Mouse (Mus musculus): ENCODE data around the gene Olfr1234.

Gene Olfr1234

DNA sequence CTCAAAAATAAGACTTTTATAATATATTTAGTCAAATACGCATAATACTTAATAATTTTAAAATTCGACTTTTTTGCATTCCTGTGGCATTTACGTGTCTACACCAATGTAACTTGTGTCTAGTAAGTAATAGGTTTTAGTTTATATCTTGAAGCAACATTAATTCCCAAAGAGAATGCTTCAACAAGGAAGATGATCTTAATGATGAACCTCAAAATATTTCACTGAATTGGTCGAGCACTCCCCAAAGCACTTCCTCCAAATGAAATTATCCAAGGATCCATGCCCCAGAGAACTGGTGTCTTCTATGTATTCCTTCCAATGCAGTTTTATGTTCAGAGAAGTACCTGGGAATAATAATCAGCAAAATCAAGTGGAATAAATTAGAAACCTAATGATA lies at the start of gene Olfr1234:
Olfr1234 (minus strand) TSS at position 101 of the 400 bp plus-strand sequence.
- no peak for DNase-seq (ENCODE audit: low read depth, low spot score)

DNA sequence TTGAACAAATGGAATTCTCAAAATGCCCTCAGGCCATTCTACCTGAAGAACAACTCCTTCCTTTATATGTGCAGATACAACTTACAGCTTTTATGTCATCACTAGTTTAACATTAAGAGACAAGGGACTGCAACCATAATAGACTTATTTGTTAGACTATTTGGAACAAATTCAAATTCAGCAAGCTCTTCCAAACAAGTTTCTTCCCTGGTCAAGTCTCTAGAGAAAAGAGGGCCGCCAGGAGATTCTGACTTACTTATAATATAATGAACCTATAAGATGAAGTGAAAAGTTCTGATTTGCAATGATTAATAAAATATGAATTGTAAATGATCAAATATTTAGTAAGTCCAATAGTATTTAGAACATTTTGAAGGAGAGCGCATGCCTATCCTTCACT lies 44.9 kb upstream of the Olfr1234 start, which contains the start of gene Olfr1238:
Olfr1238 (minus strand) TSS at position 101 of the 400 bp plus-strand sequence.
- DNase-seq (ENCODE audit: low read depth, low spot score): no peak

DNA sequence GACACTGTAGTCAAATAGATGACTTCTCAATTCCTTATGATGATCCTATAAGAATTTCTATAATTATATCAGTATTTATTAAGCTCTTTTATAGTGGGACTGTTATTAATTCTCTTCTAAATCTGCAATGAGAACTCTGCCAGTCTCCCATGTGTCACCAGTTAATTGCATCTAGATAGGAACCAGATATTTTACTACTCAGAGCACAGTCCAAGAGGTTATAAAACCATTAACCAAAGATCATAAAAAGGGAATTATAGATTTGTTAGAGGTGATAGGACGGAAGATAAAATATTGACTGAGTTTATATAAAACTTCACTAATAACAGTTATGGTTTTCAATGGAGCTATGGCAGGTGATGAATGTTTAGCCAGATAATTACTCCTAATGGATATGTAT lies 36.2 kb upstream of the Olfr1234 start:
- DNase-seq (ENCODE audit: low read depth, low spot score): no peak

DNA sequence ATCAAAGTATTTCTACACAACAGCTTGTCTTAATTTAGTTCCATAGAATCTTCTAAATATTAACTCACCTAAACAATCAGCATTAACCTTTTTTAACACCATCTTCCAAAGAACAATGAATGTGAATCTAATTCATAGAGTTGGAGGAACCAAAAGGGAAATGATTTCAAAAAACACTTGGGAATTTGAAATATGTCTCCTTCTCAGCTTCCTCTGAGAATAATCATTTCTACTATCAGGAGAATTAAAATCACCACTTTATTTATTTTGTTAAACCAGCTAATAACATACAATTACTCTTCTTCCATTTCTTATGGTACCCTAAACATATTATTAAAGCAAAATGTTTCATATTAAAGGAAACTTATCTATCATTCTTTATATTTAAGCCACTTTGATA lies 22.4 kb downstream of the Olfr1234 start, which contains the start of gene Olfr1233:
Olfr1233 (minus strand) TSS at position 101 of the 400 bp plus-strand sequence.
- DNase-seq (ENCODE audit: low read depth, low spot score): no peak

DNA sequence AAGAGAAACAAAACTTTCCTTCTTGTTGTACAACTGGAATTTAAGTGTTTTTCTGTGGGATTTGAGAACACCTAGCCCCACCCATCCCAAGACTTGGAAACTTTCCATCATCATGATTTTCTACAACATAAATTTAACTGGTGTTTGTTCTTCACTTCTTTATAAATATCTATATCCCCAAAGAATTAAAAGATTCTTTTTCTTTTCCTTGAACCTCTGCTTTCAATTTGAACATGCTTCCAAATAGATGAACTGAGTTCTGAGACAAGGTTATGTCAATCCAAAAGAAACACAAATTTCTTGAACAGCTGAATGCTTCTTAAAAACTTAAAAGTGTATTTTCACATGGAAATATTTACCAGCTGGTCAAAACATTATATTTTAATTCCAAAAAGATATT lies 35.1 kb downstream of the Olfr1234 start, which contains the start of gene Olfr1232:
Olfr1232 (minus strand) TSS at position 101 of the 400 bp plus-strand sequence.
- DNase-seq (ENCODE audit: low read depth, low spot score): no peak
